Mouse (Mus musculus): Measurements from ENCODE around the gene Mgat3.

Mgat3 gene

GRCm38 (mm10) chr15:80258240-80259170 lies 85.0 kb downstream of the Mgat3 start:
- CTCF ChIA-PET, result interaction anchor here (0.6 to 1.1 kb wide), 3 partner anchors 22 to 1304 kb away, joined by 3 read pairs; no protein-coding TSS in a partner anchor

DNA sequence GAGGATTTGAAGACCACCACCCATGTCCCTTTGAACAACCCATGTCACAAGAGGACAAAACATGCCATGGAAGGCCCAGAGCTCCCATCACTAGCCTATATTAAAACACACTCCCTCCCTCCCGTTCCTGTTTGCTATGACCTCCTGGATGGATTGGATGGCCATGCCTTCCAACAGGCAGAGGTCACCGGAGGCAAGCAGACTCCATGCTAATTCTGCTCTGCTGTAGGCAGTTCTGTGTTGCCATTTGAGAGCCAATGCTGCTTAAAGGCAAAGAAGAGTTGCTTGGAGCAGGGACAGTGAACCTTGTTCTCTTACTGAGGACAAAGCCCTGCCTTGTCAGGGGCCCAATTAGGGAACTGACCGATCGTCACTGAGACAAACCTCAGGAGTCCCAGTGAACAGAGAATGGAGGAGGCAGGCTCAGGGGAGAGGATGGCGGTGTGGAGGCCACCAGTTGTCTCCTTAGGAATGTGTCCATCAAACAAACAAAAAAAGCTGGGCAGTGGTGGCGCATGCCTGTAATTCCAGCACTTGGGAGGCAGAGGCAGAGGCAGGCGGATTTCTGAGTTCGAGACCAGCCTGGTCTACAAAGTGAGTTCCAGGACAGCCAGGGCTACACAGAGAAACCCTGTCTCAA lies 86.0 kb downstream of the Mgat3 start:
- CTCF ChIA-PET, result interaction anchor here (0.7 to 1.1 kb wide), 2 partner anchors 23 to 408 kb away, joined by 3 read pairs; no protein-coding TSS in a partner anchor

GRCm38 (mm10) chr15:80260677-80261076 lies 87.2 kb downstream of the Mgat3 start:
- CTCF ChIA-PET, result interaction anchor here (0.6 kb wide), 2 partner anchors 176 to 1536 kb away, joined by 4 to 7 read pairs; no protein-coding TSS in a partner anchor

- CTCF ChIA-PET, result interaction anchor here (0.6 kb wide), 1 partner anchor 445 kb away, joined by 6 read pairs; no protein-coding TSS in a partner anchor
Measured at GRCm38 (mm10) chr15:80261100-80261499, 87.6 kb downstream of the Mgat3 start.

GRCm38 (mm10) chr15:80263610-80264575 lies 90.4 kb downstream of the Mgat3 start, which contains the start of gene Rps19bp1:
Gene Rps19bp1, minus strand, starts transcription at chr15:80264315.
- CTCF ChIA-PET, result interaction anchor here (1.1 kb wide), 1 partner anchor 39 kb away, joined by 3 read pairs; no protein-coding TSS in a partner anchor

Measured in spleen, embryonic (tissue).